Mouse (Mus musculus): ENCODE measurements around the gene Coa4. TPM values are rescaled to one million over a fixed set of nuclear protein-coding genes. Genes with fewer than 3 reads are reported as not detected.
"Not testable (repeated sequence)": the region's sequence is repeated elsewhere in the genome, so short reads cannot be mapped to it uniquely, and the experiment has no call there.

Gene Coa4
- total RNA-seq, 2 experiments from 2014 or later: 9.7 to 10.6 TPM

DNA sequence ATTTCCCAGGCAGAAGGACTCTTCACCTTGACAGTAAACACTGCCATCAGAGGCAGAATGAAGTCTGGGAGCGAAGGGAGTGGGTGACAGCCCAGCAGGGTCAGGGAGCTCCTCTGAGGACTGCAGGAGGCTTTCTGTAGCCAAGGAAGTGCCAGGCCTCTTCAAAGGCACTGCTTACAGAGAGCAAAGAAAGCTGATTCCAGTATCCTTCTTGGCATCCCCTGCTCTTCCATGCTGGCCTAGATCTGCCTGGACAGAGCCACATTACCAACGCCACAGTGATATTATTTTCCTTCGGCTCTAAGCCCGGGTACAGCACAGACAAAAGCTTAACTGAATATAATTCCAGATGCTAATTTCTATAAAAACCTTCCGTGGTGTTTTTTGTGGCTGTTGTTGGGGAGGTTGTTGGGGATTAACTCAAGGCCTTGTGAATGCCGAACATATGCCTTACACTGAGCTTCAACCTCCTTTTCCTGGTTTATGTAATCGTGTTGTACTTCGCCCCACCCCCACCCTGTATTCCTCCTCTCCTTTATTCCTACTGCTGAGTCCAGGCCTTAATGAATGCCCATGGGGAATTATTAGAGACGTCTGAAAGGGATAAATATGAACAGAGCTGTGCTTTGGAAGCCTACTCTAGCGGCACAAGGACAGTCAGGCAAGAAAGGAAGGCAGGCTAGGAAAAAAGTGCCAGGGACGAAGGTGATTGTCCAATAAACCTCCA lies 25.2 kb downstream of the Coa4 start:
- no peak for DNase-seq

GRCm38 (mm10) chr7:100567238-100567637 lies 30.4 kb downstream of the Coa4 start:
- DNase-seq: not testable (repeated sequence)

DNA sequence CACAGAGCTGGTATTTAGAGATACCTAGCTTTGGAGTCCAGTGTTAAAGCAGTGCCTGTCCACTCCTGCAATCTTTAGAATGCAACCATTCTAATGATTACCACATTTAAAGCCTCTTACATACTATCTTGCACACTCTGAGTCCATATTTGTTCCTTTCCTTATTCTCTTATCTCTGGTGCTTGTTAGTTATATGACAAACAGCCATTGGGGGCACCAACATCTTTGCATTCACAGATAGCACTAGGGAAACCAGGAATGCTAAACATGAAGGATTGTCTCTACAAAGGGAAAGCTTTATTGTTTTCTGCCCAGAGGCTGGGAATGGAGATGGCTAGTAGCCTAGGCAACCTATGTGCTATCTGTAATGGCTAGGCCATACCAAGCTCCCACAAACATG lies 33.0 kb downstream of the Coa4 start:
- DNase-seq: no peak

DNA sequence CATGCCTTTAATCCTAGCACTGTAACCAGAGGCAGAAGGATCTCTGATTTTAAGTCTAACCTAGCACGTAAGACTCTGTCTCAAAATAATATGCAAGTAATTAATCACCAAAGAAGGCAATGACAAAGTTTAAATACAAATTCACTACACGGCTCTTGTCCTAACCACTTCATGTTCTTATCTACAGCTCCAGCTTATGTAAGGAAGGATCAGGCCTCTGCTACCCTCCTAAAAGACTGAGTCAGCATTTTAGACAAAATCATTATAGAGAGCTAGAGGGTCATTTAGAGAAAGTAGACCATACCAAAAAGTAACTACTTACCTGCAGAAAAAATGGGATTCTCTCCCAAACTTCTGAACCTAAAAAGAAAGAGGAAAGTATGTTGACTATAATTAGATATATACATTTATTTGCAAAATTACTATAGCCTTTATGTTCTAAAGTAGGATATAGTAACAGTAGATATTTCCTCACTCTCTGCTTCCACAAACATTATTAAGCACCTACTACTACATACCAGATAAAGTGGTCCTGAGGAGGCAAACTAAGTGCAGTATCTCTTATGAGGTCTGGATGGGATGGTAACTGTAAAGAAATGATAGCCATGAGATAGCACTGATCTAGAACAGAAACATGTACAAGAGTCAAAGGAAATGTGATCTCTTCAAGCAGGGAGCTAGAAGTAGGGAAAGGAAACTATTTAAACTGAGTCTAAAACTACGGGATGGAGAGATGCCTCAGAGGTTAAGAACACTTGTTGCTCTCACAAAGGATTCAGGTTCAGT lies 34.3 kb downstream of the Coa4 start:
- no peak for DNase-seq

DNA sequence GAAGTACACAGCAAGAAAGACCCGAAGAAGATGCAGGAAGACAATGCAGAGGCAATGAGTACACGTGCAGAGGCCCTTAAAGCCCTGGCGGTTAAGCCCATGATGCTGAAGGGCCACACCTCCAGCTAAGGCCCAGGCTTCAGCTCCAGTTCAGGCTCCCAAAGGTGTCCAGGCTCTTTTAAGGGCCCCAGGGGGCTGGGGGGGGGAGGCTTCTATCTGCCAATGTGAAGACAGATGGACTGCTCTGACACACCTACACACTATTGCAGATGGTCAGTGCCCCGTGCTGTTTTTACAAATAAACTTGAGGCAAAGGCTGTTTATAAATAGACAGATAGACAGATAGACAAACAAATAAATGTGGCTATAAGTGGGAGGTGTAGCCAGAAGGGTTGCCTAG lies 35.2 kb downstream of the Coa4 start:
- DNase-seq: no peak

GRCm38 (mm10) chr7:100572704-100573103 lies 35.8 kb downstream of the Coa4 start:
- DNase-seq: no peak

DNA sequence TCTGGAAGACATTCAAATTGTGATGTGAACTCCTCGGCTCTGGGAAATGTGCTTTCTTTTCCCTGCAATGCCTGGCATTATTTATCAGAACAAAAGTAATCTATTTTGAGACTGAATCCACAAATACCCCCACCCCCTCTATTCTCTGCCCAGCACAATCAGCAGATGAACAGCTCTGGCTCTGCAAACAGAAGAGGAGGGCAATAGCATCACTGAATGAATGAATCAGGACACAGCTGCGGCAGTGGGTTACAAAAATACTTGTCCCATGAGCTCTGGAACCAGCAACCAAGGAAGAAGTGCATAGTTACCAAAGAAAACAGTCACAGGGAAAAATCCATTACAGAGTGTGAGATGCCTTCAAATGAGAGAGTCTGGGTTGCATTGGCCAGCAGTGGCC lies 41.9 kb downstream of the Coa4 start:
- no peak for DNase-seq

- DNase-seq: no peak
Observed at GRCm38 (mm10) chr7:100582235-100582634, 45.4 kb downstream of the Coa4 start.

- DNase-seq: peak; percentile 92
Observed at GRCm38 (mm10) chr7:100582727-100583236, 45.9 kb downstream of the Coa4 start.

DNA sequence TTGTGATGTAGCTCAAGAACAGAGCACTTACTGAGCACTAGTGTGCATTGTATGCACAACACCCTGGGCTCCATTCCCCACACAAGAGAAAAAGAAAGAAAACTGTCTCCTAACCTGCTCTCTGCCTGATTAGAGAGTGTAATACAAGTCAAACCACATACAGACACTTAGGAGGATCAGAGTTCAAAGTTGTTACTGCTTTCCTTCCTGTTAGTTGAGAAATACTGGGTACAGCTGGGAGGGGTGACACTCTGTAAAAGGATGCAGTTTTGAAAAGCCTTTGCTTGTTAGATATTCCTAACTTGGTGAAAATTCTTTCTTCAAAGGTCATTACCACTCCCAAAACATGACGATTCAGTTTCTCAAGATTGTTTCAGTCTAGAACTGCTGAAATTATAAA lies 52.9 kb downstream of the Coa4 start:
- no peak for DNase-seq

Other genes starting within 250 kb of the Coa4 start
- 10 to 100 TPM; 11.5 to 15.0 TPM for gene C2cd3, start 164.8 kb upstream of the Coa4 start, total RNA-seq (2021)
- gene Ppme1, start 164.8 kb upstream of the Coa4 start, total RNA-seq (2021): 10 to 100 TPM; 50.7 to 56.0 TPM
- gene Ucp3, start 64.1 kb upstream of the Coa4 start, total RNA-seq (2021): 10 to 100 TPM; 15.2 to 16.5 TPM
- gene Ucp2, start 43.7 kb upstream of the Coa4 start, total RNA-seq (2021): 100 to 1,000 TPM; 338 to 355 TPM
- not detected for gene Dnajb13, start 22.1 kb upstream of the Coa4 start, total RNA-seq (2021)
- gene Rab6a, start 70.3 kb downstream of the Coa4 start, total RNA-seq (2021): 10 to 100 TPM; 84.1 to 84.7 TPM
- gene Mrpl48, start 71.2 kb downstream of the Coa4 start, total RNA-seq (2021): 10 to 100 TPM; 74.9 to 78.5 TPM
- gene Plekhb1, start 125.3 kb downstream of the Coa4 start, total RNA-seq (2021): 1 to 10 TPM in 1 of 2 experiments, under 1 TPM in 1; 0.65 to 1.5 TPM
- gene Fam168a, start 169.6 kb downstream of the Coa4 start, total RNA-seq (2021): 10 to 100 TPM; 55.1 to 58.6 TPM